Mouse (Mus musculus) kidney, postnatal 10 days (tissue): ENCODE data around the gene Tle3.

Experiments
- DNase-seq: peaks from one replicate; pipeline ENCODE4 v3.0.0; 2021; ENCODE audit warnings: mixed read lengths

Gene Tle3

GRCm38 (mm10) chr9:61441206-61441913 is 69.2 kb downstream of the Tle3 start:
- DNase-seq, result peak; percentile 42

GRCm38 (mm10) chr9:61442951-61443630 is 70.9 kb downstream of the Tle3 start:
- DNase-seq, result peak; percentile 55

GRCm38 (mm10) chr9:61445151-61445550 is 73.0 kb downstream of the Tle3 start:
- DNase-seq, result no peak

GRCm38 (mm10) chr9:61445711-61446222 is 73.6 kb downstream of the Tle3 start:
- DNase-seq, result no peak

GRCm38 (mm10) chr9:61446965-61447364 is 74.8 kb downstream of the Tle3 start:
- DNase-seq, result no peak

- DNase-seq, result no peak
These were observed 77.3 kb downstream of the Tle3 start for GRCm38 (mm10) chr9:61449363-61449904.

GRCm38 (mm10) chr9:61452081-61452480 is 79.9 kb downstream of the Tle3 start:
- DNase-seq, result no peak

- DNase-seq, result peak; percentile 69
These were observed 83.7 kb downstream of the Tle3 start for GRCm38 (mm10) chr9:61455861-61456261.

- no peak for DNase-seq
These were observed 84.4 kb downstream of the Tle3 start for GRCm38 (mm10) chr9:61456441-61457161.

GRCm38 (mm10) chr9:61457162-61457523 is 85.0 kb downstream of the Tle3 start:
- DNase-seq, result no peak

GRCm38 (mm10) chr9:61461859-61462258 is 89.7 kb downstream of the Tle3 start:
- DNase-seq, result no peak

- no peak for DNase-seq
These were observed 95.3 kb downstream of the Tle3 start for GRCm38 (mm10) chr9:61467436-61467835.
